ENCODE assay signal across 8 mouse cellular contexts in genomic region chr16:33594037-33594771, GRCm38 (mm10).
DNase-seq lines count a peak whose midpoint lies in the region; ATAC-seq lines count a peak whose summit lies in the region.
"Had no signal": no experiment of that assay in that cellular context is flagged by ENCODE, and none has a peak within 500 bp of the region (broad histone marks: within the 10 kb centered on the region; RNA-seq: fewer than 3 reads in every experiment).

No protein-coding gene starts in this region.

- no peak overlapping the region for H3K27ac ChIP-seq in forebrain, embryonic 14.5 days (ENCODE audit: low read depth, low read length)
- H3K27ac ChIP-seq in hindbrain, embryonic 16.5 days (ENCODE audit: low read depth, low read length) = no peak overlapping the region
- H3K27ac ChIP-seq in neural tube, embryonic 15.5 days (replicated peaks) = no peak overlapping the region

- peak; percentile 92 for ATAC-seq in forebrain, embryonic 14.5 days
- peak; percentile 74 for ATAC-seq in hindbrain, embryonic 16.5 days
- peak; percentile 35; the same call in 1 of the 2 replicates for ATAC-seq in neural tube, embryonic 15.5 days (ENCODE audit: low FRiP score)
- no peak for ATAC-seq in inflammation-experienced regulatory T-cells, adult 6 months

- H3K4me3 ChIP-seq in forebrain, embryonic 14.5 days (ENCODE audit: low read depth, low read length) = no peak overlapping the region
- H3K4me3 ChIP-seq in hindbrain, embryonic 16.5 days (ENCODE audit: low read length) = no peak overlapping the region
- H3K4me3 ChIP-seq in neural tube, embryonic 15.5 days (replicated peaks) = no peak overlapping the region
- H3K4me3 ChIP-seq: erythroblast, embryonic 14.5 days had no signal

- peaks cover 4% of the 10 kb centered on the region; the same call in 1 of the 2 replicates for H3K4me1 ChIP-seq in forebrain, embryonic 14.5 days (ENCODE audit: control insufficient read depth, insufficient read depth, low read length)
- no peaks in the 10 kb centered on the region for H3K4me1 ChIP-seq in hindbrain, embryonic 16.5 days (ENCODE audit: control insufficient read depth, insufficient read depth, low read depth, low read length)
- H3K4me1 ChIP-seq in neural tube, embryonic 15.5 days = peaks cover 6% of the 10 kb centered on the region

- H3K4me2 ChIP-seq in forebrain, embryonic 14.5 days (ENCODE audit: low read length) = no peak overlapping the region
- H3K4me2 ChIP-seq in hindbrain, embryonic 16.5 days (ENCODE audit: low read length) = no peak overlapping the region
- H3K4me2 ChIP-seq in neural tube, embryonic 15.5 days = no peak overlapping the region

- H3K9me3 ChIP-seq in forebrain, embryonic 14.5 days (replicated peaks; ENCODE audit: control insufficient read depth, low read length) = no peaks in the 10 kb centered on the region
- H3K9me3 ChIP-seq in hindbrain, embryonic 16.5 days (ENCODE audit: control insufficient read depth, low read length) = no peaks in the 10 kb centered on the region
- no peaks in the 10 kb centered on the region for H3K9me3 ChIP-seq in neural tube, embryonic 15.5 days (replicated peaks)

- DNase-seq in 416B (ENCODE audit: low read depth) = peak; percentile 15
- DNase-seq in Muller cell, postnatal 12 days (ENCODE audit: inconsistent ontology term) = peak; percentile 94
- DNase-seq in forebrain, embryonic 14.5 days (ENCODE audit: low spot score) = peak; percentile 79
- no peak for DNase-seq in cerebellum, adult 18-20 months

- no peaks in the 10 kb centered on the region for H3K36me3 ChIP-seq in forebrain, embryonic 14.5 days (ENCODE audit: control insufficient read depth, insufficient read depth, low read length)
- no peaks in the 10 kb centered on the region for H3K36me3 ChIP-seq in hindbrain, embryonic 16.5 days (ENCODE audit: control insufficient read depth, insufficient read depth, low read length)
- no peaks in the 10 kb centered on the region for H3K36me3 ChIP-seq in neural tube, embryonic 15.5 days

- WGBS in forebrain, embryonic 14.5 days = 43% methylated on average over 7 of the region's 7 CpGs
- WGBS in hindbrain, embryonic 16.5 days = 28% methylated on average over 7 of the region's 7 CpGs
- WGBS in neural tube, embryonic 15.5 days = 47% methylated on average over 7 of the region's 7 CpGs

- no peak overlapping the region for H3K9ac ChIP-seq in forebrain, embryonic 14.5 days (ENCODE audit: low read length)
- H3K9ac ChIP-seq in hindbrain, embryonic 16.5 days (ENCODE audit: low read depth, low read length) = no peak overlapping the region
- no peak overlapping the region for H3K9ac ChIP-seq in neural tube, embryonic 15.5 days (replicated peaks)

- H3K27me3 ChIP-seq in forebrain, embryonic 14.5 days (replicated peaks; ENCODE audit: control insufficient read depth, insufficient read depth, low read length) = no peaks in the 10 kb centered on the region
- H3K27me3 ChIP-seq in hindbrain, embryonic 16.5 days (replicated peaks; ENCODE audit: control insufficient read depth, insufficient read depth, low read length) = no peaks in the 10 kb centered on the region
- no peaks in the 10 kb centered on the region for H3K27me3 ChIP-seq in neural tube, embryonic 15.5 days (replicated peaks)

Comparison
In these comparisons a context has a peak if more than half of its experiments do, and no peak if none do; other contexts are left out.
1. DNase-seq: peak in 416B (single experiment), Muller cell, postnatal 12 days (single experiment) and forebrain, embryonic 14.5 days (single experiment); none in cerebellum, adult 18-20 months (0 of 2).